In the genomic region with DNA sequence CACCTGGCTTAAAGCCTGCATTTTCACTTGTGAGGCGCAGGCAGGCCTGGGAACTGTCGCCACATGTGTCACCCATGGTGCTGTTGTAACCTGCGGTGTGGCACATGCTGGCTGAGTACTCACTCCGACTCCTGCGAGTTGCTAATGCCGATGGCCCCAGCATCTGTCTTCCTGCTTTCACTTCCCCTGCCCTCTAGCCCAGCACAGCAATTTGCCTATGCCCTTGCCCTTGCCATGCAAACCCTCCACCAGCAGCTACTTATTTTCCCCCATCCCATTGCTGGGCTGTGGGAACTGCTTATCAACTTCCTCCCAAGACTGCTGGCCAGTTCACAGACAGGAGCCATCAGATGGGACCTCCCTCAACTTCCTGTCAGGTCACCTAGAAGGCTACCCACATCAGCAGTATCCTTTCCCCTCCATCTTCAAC, we compare ENCODE assay signal across 8 mouse cellular contexts. TPM values are rescaled to one million over a fixed set of nuclear protein-coding genes. Genes with fewer than 3 reads are reported as not detected.
DNase-seq lines count a peak whose midpoint lies in the region; ATAC-seq and TF ChIP-seq lines count a peak whose summit lies in the region.

No protein-coding gene starts in this region.

- H3K4me2 ChIP-seq in hindbrain, postnatal 0 days (ENCODE audit: low read depth, low read length), result no peak overlapping the region
- no peak overlapping the region for H3K4me2 ChIP-seq in liver, embryonic 12.5 days

- H3K4me1 ChIP-seq in hindbrain, embryonic 10.5 days (replicated peaks), result peaks cover 12% of the 10 kb centered on the region
- peaks cover 15% of the 10 kb centered on the region for H3K4me1 ChIP-seq in hindbrain, postnatal 0 days (ENCODE audit: insufficient read depth, low read length)
- peaks cover 30% of the 10 kb centered on the region for H3K4me1 ChIP-seq in embryonic facial prominence, embryonic 10.5 days
- H3K4me1 ChIP-seq in liver, embryonic 12.5 days, result peaks cover 34% of the 10 kb centered on the region

- peaks cover 11% of the 10 kb centered on the region for H3K36me3 ChIP-seq in hindbrain, embryonic 10.5 days
- no peaks in the 10 kb centered on the region for H3K36me3 ChIP-seq in hindbrain, postnatal 0 days (ENCODE audit: insufficient read depth, low read length)
- peaks cover 20% of the 10 kb centered on the region for H3K36me3 ChIP-seq in embryonic facial prominence, embryonic 10.5 days (replicated peaks)
- H3K36me3 ChIP-seq in liver, embryonic 12.5 days, result peaks cover 10% of the 10 kb centered on the region

- no peaks in the 10 kb centered on the region for H3K27me3 ChIP-seq in hindbrain, embryonic 10.5 days (ENCODE audit: insufficient read depth, poor library complexity, severe bottlenecking)
- no peaks in the 10 kb centered on the region for H3K27me3 ChIP-seq in hindbrain, postnatal 0 days (ENCODE audit: insufficient read depth, low read length)
- H3K27me3 ChIP-seq in embryonic facial prominence, embryonic 10.5 days (replicated peaks; ENCODE audit: low read depth, poor library complexity, severe bottlenecking), result no peaks in the 10 kb centered on the region
- H3K27me3 ChIP-seq in liver, embryonic 12.5 days (replicated peaks), result no peaks in the 10 kb centered on the region

- H3K4me3 ChIP-seq in hindbrain, embryonic 10.5 days, result no peak overlapping the region
- no peak overlapping the region for H3K4me3 ChIP-seq in hindbrain, postnatal 0 days (ENCODE audit: low read length)
- H3K4me3 ChIP-seq in embryonic facial prominence, embryonic 10.5 days, result no peak overlapping the region
- H3K4me3 ChIP-seq in liver, embryonic 12.5 days, result no peak overlapping the region

- ATAC-seq in hindbrain, postnatal 0 days, result no peak
- peak; percentile 44 for ATAC-seq in liver, embryonic 12.5 days

- DNase-seq in hindbrain, embryonic 10.5 days (ENCODE audit: low spot score), result no peak
- DNase-seq in hindbrain, postnatal 0 days (ENCODE audit: low spot score), result no peak
- DNase-seq in embryonic facial prominence, embryonic 10.5 days (ENCODE audit: low spot score), result no peak
- DNase-seq in spleen, postnatal 14 days (ENCODE audit: low spot score in 2 of 2), result peak; percentile 54 to 60
- no peak for DNase-seq in frontal cortex, adult 2 months (ENCODE audit: extremely low spot score in 1 of 2, low spot score in 1 of 2)
- no peak for DNase-seq in right cerebral cortex, postnatal 4 days
- DNase-seq in Muller cell, postnatal 12 days (ENCODE audit: inconsistent ontology term), result no peak

- peak overlapping the region; percentile 45; the same call in 1 of the 2 replicates for H3K27ac ChIP-seq in hindbrain, embryonic 10.5 days
- no peak overlapping the region for H3K27ac ChIP-seq in hindbrain, postnatal 0 days
- H3K27ac ChIP-seq in embryonic facial prominence, embryonic 10.5 days (replicated peaks), result peak overlapping the region; percentile 59
- peak overlapping the region; percentile 16; the same call in 1 of the 2 replicates for H3K27ac ChIP-seq in liver, embryonic 12.5 days

- no peak overlapping the region for H3K9ac ChIP-seq in hindbrain, postnatal 0 days (replicated peaks; ENCODE audit: low read length)
- H3K9ac ChIP-seq in liver, embryonic 12.5 days, result no peak overlapping the region

- WGBS in hindbrain, embryonic 10.5 days, result 90% methylated on average over 6 of the region's 6 CpGs
- 93% methylated on average over 6 of the region's 6 CpGs for WGBS in hindbrain, postnatal 0 days
- WGBS in embryonic facial prominence, embryonic 10.5 days, result 95% methylated on average over 6 of the region's 6 CpGs
- 34% methylated on average over 6 of the region's 6 CpGs for WGBS in liver, embryonic 12.5 days (ENCODE audit: insufficient replicate concordance)

- TF ChIP-seq CTCF in hindbrain, postnatal 0 days (IDR thresholded peaks at IDR 0.05; ENCODE audit: low read depth), result no peak

- H3K9me3 ChIP-seq in hindbrain, embryonic 10.5 days, result no peaks in the 10 kb centered on the region
- no peaks in the 10 kb centered on the region for H3K9me3 ChIP-seq in hindbrain, postnatal 0 days (ENCODE audit: low read length)
- H3K9me3 ChIP-seq in embryonic facial prominence, embryonic 10.5 days, result no peaks in the 10 kb centered on the region
- no peaks in the 10 kb centered on the region for H3K9me3 ChIP-seq in liver, embryonic 12.5 days (replicated peaks)

RNA-seq across cellular contexts. Expression of a gene that starts 21.8 kb away (rescaled TPM):
- polyA plus RNA-seq in hindbrain, embryonic 10.5 days (2016; fragmentation: Nextera tagmentation; extraction: Ambion mirVana), result 35.8 and 37.0 TPM in 2 replicates
- total RNA-seq in hindbrain, postnatal 0 days (2014; rRNA removed), result 10.6 and 11.5 TPM in 2 replicates
- 41.8 and 42.9 TPM in 2 replicates for polyA plus RNA-seq in hindbrain, postnatal 0 days (2015; fragmentation: Nextera tagmentation; extraction: Ambion mirVana)
- 35.8 and 41.8 TPM in 2 replicates for polyA plus RNA-seq in embryonic facial prominence, embryonic 10.5 days (2016; fragmentation: Nextera tagmentation; extraction: Ambion mirVana)
- polyA plus RNA-seq in liver, embryonic 12.5 days (2016; fragmentation: Nextera tagmentation; extraction: Ambion mirVana), result 22.6 and 23.4 TPM in 2 replicates
- polyA plus RNA-seq in frontal cortex, adult 2 months (2012; rRNA removed), result 26.5 and 27.2 TPM in 2 replicates

RNA-seq across cellular contexts. Expression of a gene that starts 22.1 kb away (rescaled TPM):
- 111 and 114 TPM in 2 replicates for polyA plus RNA-seq in hindbrain, embryonic 10.5 days (2016; fragmentation: Nextera tagmentation; extraction: Ambion mirVana)
- total RNA-seq in hindbrain, postnatal 0 days (2014; rRNA removed), result 62.6 and 70.1 TPM in 2 replicates
- 132 and 133 TPM in 2 replicates for polyA plus RNA-seq in hindbrain, postnatal 0 days (2015; fragmentation: Nextera tagmentation; extraction: Ambion mirVana)
- polyA plus RNA-seq in embryonic facial prominence, embryonic 10.5 days (2016; fragmentation: Nextera tagmentation; extraction: Ambion mirVana), result 104 and 109 TPM in 2 replicates
- 55.3 and 63.1 TPM in 2 replicates for polyA plus RNA-seq in liver, embryonic 12.5 days (2016; fragmentation: Nextera tagmentation; extraction: Ambion mirVana)
- polyA plus RNA-seq in frontal cortex, adult 2 months (2012; rRNA removed), result 86.0 and 101 TPM in 2 replicates

RNA-seq across cellular contexts. Expression of a gene that starts 29.2 kb away (rescaled TPM):
- polyA plus RNA-seq in hindbrain, embryonic 10.5 days (2016; fragmentation: Nextera tagmentation; extraction: Ambion mirVana), result 37.5 and 37.6 TPM in 2 replicates
- 55.9 and 76.6 TPM in 2 replicates for total RNA-seq in hindbrain, postnatal 0 days (2014; rRNA removed)
- polyA plus RNA-seq in hindbrain, postnatal 0 days (2015; fragmentation: Nextera tagmentation; extraction: Ambion mirVana), result 55.2 and 56.9 TPM in 2 replicates
- polyA plus RNA-seq in embryonic facial prominence, embryonic 10.5 days (2016; fragmentation: Nextera tagmentation; extraction: Ambion mirVana), result 35.9 and 42.0 TPM in 2 replicates
- 5.4 and 6.9 TPM in 2 replicates for polyA plus RNA-seq in liver, embryonic 12.5 days (2016; fragmentation: Nextera tagmentation; extraction: Ambion mirVana)
- polyA plus RNA-seq in frontal cortex, adult 2 months (2012; rRNA removed), result 46.3 and 53.3 TPM in 2 replicates

Comparison
In these comparisons a context has a peak if more than half of its experiments do, and no peak if none do; other contexts are left out.
1. DNase-seq: peak in spleen, postnatal 14 days (2 of 2); none in hindbrain, embryonic 10.5 days (single experiment), hindbrain, postnatal 0 days (single experiment), embryonic facial prominence, embryonic 10.5 days (single experiment), frontal cortex, adult 2 months (0 of 2), right cerebral cortex, postnatal 4 days (single experiment) and Muller cell, postnatal 12 days (single experiment).